Mouse (Mus musculus) mouse trophoblast stem cell (cell line): ENCODE results near the gene Nrg4.

ENCODE experiments used
- in situ Hi-C, 2 experiments: fragments of 300-500 bp; cut with MseI, MboI; formaldehyde crosslinking; loops; 2 replicates in 1 of 2; 3 replicates in 1 of 2; pipeline ENCODE4 v1.15.1; 2025

Gene Nrg4

DNA sequence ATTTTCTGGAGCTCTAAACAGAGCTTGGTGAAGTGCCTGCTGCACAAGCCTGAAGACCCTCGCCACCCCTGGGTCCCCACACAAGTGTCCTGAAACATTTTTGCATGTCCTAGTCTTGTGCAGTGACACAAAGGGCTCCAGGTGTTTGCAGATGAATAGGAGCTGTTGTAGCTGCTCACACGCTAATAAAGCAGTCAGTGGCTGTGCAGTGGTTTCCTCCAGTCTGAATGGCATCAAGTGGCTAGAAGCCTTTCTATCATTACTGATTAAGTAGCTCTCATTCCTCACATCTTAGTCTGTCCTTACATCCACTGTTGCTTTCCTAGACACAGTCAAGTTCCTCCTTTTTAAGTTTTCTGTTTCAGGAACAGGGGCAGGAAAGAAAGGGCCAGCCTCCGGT, 111.0 kb downstream of the Nrg4 start:
- in situ Hi-C loops: no loop called here

DNA sequence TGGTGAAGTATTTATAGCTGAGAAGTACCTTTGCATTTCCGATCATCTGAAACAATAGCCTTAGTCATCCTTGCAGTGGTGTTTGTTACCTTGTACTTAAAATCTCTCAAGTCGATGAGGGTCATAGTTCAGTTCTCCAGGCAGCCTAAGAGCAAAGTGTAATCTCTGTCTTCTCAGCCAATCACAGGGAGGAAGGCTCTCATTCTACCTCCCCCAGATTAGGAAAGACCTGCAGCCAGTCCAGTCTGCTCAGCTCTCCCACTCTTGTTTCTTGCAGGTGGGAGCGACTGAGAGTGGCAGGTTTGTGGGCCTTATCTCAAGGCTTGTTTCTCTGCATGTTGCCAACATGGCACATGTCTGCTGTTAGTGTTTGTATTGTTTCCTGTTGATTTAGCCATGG, 111.6 kb downstream of the Nrg4 start:
- in situ Hi-C loops: no loop called here

DNA sequence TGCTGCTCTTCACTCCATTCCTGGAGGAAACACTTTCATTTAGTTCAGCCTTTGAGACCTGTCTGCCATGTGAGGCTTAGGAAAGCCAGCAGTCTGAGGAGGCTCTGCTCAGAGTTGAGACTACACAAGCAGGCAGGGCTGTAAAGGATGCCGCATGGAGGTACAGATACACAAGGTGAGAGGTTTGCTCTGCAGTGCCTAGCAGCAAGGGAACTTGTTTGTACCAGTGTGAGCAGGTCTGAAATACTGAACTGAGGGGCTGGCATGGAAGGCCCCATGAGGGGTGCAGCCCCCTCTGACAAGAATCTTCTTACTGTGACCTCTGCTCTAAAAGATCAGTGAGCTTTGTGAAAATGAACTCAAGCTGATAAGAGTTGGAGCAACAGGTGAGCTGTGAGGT, 113.2 kb downstream of the Nrg4 start:
- in situ Hi-C loops: no loop called here

DNA sequence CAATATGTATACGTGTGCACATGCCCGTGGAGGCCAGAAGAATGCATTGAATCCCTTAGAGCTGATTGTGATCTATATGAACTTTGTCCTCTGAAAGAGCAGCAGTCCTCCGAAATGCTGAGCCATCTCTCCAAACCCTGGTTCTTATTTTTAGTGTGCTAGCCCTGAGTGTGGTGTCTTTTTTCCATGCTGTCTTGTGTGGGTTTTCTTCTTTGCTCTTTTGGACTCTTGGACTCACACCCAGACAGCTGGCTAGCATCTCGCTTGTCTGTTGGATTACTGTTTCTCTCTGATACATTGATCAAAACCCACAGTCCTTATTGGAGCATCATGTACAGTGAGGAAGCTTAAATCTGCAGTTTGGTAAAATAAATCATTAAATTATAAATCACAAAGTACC, 115.0 kb downstream of the Nrg4 start:
- in situ Hi-C loops: no loop called here

DNA sequence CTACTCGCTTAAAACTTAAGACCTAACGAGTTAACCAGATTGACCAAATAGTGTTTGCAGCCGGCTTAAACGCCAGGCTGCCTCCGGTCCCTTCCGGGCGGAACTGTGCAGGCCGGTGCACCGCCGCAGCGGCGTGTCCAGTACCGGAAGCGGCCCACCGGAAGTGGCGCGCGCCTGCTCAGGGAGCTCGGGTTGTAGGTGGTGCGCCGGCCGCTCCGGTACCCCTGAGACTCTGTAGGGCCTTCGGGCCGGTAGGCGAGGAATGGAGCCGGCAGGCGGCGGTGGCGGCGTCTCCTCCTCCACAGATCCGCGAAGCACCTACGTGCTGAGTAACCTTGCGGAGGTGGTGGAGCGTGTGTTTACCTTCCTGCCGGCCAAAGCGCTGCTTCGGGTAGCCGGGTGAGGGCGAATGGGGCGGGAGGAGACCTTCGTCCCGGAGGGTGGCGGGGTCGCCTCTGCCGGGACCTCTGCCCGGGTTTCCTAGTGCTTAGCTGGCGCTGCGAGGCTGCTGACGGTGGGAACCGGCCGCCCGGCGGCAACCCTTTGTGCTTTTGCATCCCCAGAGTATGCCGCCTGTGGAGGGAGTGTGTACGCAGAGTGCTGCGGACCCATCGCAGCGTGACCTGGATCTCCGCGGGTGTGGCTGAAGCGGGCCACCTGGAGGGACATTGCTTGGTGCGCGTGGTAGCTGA, 117.7 kb downstream of the Nrg4 start, which contains the start of gene Fbxo22:
Gene Fbxo22, plus strand, starts transcription at position 136 of the 692 bp plus-strand sequence.
- in situ Hi-C loops: no loop called here

DNA sequence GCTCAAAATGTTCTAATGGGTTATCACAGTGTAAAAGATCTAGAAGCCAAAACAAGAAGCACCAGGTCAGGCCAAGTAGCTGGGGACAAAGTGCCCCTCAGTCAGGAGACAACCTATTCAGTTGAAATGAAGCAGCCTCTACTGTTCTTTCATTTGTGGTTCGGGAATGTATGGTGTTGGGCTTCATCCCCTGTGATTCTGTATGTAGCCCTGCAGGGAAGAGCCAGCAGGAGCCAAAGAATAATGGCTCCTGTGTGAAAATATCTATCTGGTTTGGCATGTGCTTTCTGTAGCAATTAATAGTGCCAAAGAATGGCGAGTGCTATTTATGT, 118.2 kb downstream of the Nrg4 start:
- in situ Hi-C loops: no loop called here

DNA sequence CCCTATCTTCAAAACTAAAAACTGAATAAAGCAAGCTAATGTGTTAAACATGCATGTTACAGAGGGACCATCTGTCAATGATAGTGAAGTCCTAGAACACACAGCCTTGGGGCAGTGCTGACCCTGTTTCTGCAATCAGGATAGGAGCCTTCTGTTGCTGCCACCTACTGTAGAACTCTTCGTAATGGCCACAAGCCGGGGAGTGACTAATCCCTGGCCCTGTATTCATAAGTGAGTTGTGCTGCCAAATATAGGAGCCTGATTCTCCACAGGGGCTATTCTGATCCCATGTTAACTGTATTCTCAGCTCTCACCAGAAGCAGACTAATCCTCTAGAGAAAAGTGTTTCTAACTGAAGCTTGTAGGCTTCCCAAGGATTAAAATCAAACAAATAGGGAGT, 127.3 kb downstream of the Nrg4 start:
- in situ Hi-C loops: no loop called here

DNA sequence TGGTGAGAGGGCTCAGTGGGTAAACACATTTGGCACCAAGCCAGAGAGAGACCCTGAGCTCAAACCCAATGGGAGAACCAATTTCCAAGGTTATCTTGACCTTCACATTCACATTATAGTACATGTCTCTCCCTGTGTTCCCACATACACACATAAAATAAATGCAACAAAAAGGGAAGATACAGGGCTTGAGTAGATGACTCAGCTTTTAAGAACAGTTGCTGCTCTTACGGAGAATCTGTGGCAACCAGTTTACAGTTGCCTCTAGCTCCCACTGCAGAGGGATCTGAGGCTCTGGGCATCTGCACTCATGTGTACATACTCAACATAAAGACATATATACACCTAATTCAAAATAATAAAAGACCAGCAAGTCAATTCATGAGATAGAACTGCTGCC, 128.4 kb downstream of the Nrg4 start:
- in situ Hi-C loops: no loop called here

DNA sequence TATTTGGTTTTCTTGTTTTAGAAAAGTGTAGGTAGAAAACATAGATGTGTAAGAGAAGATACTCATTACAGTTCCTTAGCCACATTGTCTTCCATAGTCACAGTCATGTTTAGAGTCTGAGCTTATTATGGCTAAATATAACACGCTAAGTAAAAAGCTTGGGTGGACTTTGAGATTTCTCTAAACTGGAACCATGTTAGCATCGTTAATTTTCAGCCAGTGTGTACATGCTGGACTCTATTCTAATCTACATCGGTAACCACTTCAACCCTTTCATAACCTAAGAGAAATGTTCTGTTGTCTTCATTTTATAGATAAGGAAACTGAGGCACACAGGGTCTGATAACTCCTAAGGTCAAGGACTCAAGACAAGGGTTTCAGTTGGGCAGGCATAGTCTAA, 130.8 kb downstream of the Nrg4 start:
- in situ Hi-C loops: no loop called here

DNA sequence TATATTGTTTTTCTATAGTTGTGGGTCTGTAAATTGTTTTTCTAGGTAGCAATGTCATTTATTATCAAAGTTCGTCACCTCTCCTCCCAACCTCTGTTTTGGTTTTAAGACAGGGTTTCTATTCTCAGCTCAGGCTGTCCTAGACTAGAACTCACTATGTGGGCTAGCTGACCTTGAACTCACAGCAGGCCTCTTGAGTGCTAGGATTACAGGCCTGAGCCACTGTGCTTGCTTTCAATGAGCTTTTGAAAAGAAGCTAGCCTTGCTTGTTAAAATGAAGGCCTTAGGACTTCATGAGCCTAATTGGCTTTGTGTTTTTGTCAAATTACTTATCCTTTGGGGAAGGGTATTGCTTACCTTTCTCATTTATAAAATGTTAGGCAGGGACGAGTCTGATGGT, 152.4 kb downstream of the Nrg4 start:
- in situ Hi-C loops: no loop called here

DNA sequence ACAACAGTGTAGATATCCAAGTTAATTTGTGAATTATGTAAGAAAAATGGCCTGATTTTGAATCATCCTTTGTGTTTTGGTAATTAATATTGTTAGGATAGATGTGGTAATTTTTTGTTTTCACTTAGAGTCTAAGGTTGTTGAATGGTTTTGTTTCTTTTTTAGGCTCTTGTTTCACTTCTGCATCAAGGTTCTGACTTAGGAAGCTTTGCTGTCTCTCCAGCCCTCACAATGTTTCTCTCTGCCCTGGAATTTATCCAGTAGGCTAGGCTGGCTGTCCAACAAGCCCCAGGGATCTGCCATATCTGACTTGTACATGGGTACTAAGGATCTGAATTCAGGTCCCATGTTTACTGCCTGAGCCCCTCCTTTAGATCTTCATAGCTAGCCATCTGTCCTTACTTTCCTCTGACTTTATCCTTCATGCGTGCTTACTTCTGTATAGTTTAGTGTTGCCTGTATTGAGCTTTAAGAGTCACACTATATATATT, 154.4 kb downstream of the Nrg4 start:
- in situ Hi-C loops: no loop called here

DNA sequence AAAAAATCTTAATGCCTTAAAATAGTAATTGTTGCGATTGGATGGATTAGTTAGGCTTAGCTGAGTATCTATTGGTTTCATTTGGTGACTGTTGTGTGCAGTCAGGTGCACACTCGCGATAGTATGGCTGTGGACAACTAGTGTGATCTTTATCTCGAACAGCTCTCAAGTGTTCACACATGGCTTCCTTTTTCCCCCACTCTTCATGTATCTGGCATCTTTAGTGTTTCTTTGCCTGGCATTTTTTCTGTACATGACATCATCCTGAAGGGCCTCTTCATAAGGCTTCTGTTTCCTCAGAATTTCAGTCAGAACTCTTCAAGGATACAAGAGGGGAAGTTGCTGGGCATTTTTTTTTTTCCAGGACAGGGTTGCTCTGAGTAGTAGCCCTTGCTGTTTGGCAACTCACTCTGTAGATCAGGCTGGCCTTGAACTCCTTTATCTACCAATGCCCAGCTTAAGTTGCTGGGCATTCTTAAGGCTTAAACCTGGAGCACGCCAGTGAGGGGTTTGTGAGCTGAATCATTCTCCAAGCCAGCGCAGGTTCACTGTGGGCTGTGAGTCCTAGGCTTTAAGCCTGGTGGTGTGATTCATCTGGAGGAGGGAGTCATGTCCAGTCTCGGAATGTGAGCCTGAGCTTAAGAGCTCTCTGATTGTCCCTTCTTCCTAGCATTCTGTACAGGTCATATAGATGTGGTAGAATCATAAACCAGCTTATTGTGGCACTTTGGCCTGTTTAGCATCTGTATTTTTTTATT, 155.8 kb downstream of the Nrg4 start:
- in situ Hi-C loops: no loop called here
